Mouse (Mus musculus) forebrain, embryonic 14.5 days (tissue): ENCODE measurements at regions not wholly inside any gene's neighbourhood (a gene's known extent, or its start where the extent isn't known, plus 50 kb on each side); places are given as distances from the start of the nearest gene placed in this dataset.
"Not testable (repeated sequence)": the region's sequence is repeated elsewhere in the genome, so short reads cannot be mapped to it uniquely, and the experiment has no call there.

Source experiments
- ATAC-seq: fragments of 200-750 bp; cut with Nextera tagmentation; 2 replicates; pipeline ENCODE4 v1.8.0; 2017; ENCODE audit warnings: mild to moderate bottlenecking, moderate library complexity
- DNase-seq: peaks from one replicate; pipeline ENCODE4 v3.0.0-alpha.2; 2015; ENCODE audit warnings: low spot score
- H3K27ac ChIP-seq: fragments of 300-500 bp; sonication (generic); 2 replicates; pipeline ENCODE4 v1.5.1; 2014; ENCODE audit warnings: low read depth, mild to moderate bottlenecking, control low read depth, low read length, moderate library complexity
- H3K27me3 ChIP-seq: fragments of 300-500 bp; sonication (generic); replicated peaks from 2 replicates; pipeline ENCODE4 v1.6.1; 2014; ENCODE audit warnings: low read length, control low read depth, mixed read lengths; ENCODE audit not compliant: control insufficient read depth, insufficient read depth
- H3K36me3 ChIP-seq: fragments of 300-500 bp; sonication (generic); 2 replicates; pipeline ENCODE4 v1.6.1; 2014; ENCODE audit warnings: low read length, control low read depth; ENCODE audit not compliant: control insufficient read depth, insufficient read depth
- H3K4me1 ChIP-seq: fragments of 300-500 bp; sonication (generic); 2 replicates; pipeline ENCODE4 v1.6.1; 2014; ENCODE audit warnings: antibody characterized with exemption, low read length, control low read depth; ENCODE audit not compliant: control insufficient read depth, insufficient read depth
- H3K4me2 ChIP-seq: fragments of 300-500 bp; sonication (generic); 2 replicates; pipeline ENCODE4 v1.6.1; 2014; ENCODE audit warnings: mild to moderate bottlenecking, control low read depth, low read length
- H3K4me3 ChIP-seq: fragments of 300-500 bp; sonication (generic); 2 replicates; pipeline ENCODE4 v1.5.1; 2014; ENCODE audit warnings: low read depth, low read length, control low read depth
- H3K9ac ChIP-seq: fragments of 300-500 bp; sonication (generic); 2 replicates; pipeline ENCODE4 v1.6.1; 2014; ENCODE audit warnings: mild to moderate bottlenecking, low read length, control low read depth, moderate library complexity
- H3K9me3 ChIP-seq: fragments of 300-500 bp; sonication (generic); replicated peaks from 2 replicates; pipeline ENCODE4 v1.6.1; 2016; ENCODE audit warnings: low read length, control low read depth, mixed read lengths; ENCODE audit not compliant: control insufficient read depth
- WGBS: fragments of 180-500 bp; shearing (Covaris S2); extraction: QIAGEN DNeasy Blood & Tissue Kit; methylation state at CpG from one replicate; pipeline ENCODE4 v1.1.7; 2014; 5-methylcytosine and 5-hydroxymethylcytosine counted together

- H3K9me3 ChIP-seq: no peaks in the 10 kb centered on the region
- H3K4me2 ChIP-seq: no peak overlapping the region
- H3K4me1 ChIP-seq: no peaks in the 10 kb centered on the region
- H3K9ac ChIP-seq: no peak overlapping the region
- no peaks in the 10 kb centered on the region for H3K36me3 ChIP-seq
- H3K27ac ChIP-seq: no peak overlapping the region
- no peak for DNase-seq
- 91% methylated on average over 3 of the region's 3 CpGs for WGBS
- H3K4me3 ChIP-seq: no peak overlapping the region
- H3K27me3 ChIP-seq: no peaks in the 10 kb centered on the region
- ATAC-seq: no peak
Observed at GRCm38 (mm10) chr4:38334529-38335149, 1115.5 kb upstream of the 1700009N14Rik start.

- ATAC-seq: no peak
- H3K27ac ChIP-seq: no peak overlapping the region
- WGBS: 57% methylated on average over 1 of the region's 1 CpGs
Observed at GRCm38 (mm10) chr4:38335156-38335555, 1114.9 kb upstream of the 1700009N14Rik start.

GRCm38 (mm10) chr4:38371047-38371446 is 1079.0 kb upstream of the 1700009N14Rik start:
- no peak overlapping the region for H3K4me3 ChIP-seq
- ATAC-seq (no peak), DNase-seq (no peak)
- no peaks in the 10 kb centered on the region for H3K27me3 ChIP-seq
- WGBS: 17% methylated on average over 1 of the region's 1 CpGs
- H3K9me3 ChIP-seq: no peaks in the 10 kb centered on the region
- no peaks in the 10 kb centered on the region for H3K36me3 ChIP-seq
- H3K27ac ChIP-seq: no peak overlapping the region
- no peak overlapping the region for H3K9ac ChIP-seq
- no peak overlapping the region for H3K4me2 ChIP-seq
- H3K4me1 ChIP-seq: no peaks in the 10 kb centered on the region

More at GRCm38 (mm10) chr4:38335156-38335555, 1114.9 kb upstream of the 1700009N14Rik start:
- Histone ChIP-seq H3K4me2 (no peak overlapping the region), H3K9ac (no peak overlapping the region), H3K36me3 (no peaks in the 10 kb centered on the region), H3K27me3 (no peaks in the 10 kb centered on the region), H3K4me3 (no peak overlapping the region), H3K4me1 (no peaks in the 10 kb centered on the region), H3K9me3 (no peaks in the 10 kb centered on the region)
- DNase-seq: no peak

DNA sequence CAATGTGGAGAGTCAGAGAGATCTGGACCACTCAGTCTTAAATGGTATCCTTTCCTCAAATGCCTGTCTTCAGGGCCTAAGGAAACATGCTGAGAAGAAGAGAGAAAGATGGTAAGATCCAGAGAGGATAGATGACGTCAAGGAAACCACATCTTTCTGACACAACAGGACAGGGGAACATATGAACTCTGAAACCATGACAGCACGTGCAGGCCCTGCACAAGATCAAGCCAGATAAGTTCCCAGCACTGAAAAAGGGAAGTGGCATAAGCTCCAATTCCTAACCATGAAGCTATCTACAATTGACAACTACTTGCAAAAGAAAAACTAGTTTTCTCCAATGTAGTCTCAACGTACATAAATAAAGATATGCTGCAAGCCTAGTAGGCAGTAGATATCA is 1068.2 kb upstream of the 1700009N14Rik start:
- Histone ChIP-seq H3K9me3 (no peaks in the 10 kb centered on the region), H3K9ac (no peak overlapping the region), H3K4me3 (no peak overlapping the region), H3K36me3 (no peaks in the 10 kb centered on the region), H3K27ac (no peak overlapping the region), H3K4me2 (no peak overlapping the region), H3K27me3 (no peaks in the 10 kb centered on the region), H3K4me1 (no peaks in the 10 kb centered on the region)
- DNase-seq: no peak
- no peak for ATAC-seq
- WGBS: 84% methylated on average over 3 of the region's 3 CpGs

DNA sequence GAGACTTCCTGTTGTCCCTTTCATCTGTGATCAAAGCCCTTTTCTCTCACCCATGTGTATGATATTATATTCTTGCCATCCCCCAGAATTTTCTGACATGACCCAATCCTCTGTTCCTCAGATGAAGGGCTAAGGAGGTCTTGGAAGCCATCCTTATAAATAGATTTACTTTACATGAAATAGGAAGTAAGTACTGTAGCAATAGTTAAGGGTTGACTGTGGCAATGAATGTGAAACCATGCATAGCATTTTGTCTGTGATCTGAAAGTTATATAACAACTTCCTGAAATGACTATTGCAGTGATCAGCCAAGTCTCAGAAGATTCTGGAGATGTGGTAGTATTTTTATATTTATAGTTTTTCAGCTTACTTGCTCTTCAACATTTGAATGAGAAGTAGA is 1053.5 kb upstream of the 1700009N14Rik start:
- Histone ChIP-seq H3K9ac (no peak overlapping the region), H3K4me2 (no peak overlapping the region), H3K27ac (no peak overlapping the region), H3K4me1 (no peaks in the 10 kb centered on the region), H3K36me3 (no peaks in the 10 kb centered on the region), H3K9me3 (no peaks in the 10 kb centered on the region), H3K27me3 (no peaks in the 10 kb centered on the region), H3K4me3 (no peak overlapping the region)
- no peak for DNase-seq
- ATAC-seq: no peak

- not testable (repeated sequence) for H3K27me3 ChIP-seq, H3K36me3 ChIP-seq, H3K9ac ChIP-seq, ATAC-seq, H3K9me3 ChIP-seq, DNase-seq, H3K4me2 ChIP-seq, H3K4me1 ChIP-seq, H3K27ac ChIP-seq, H3K4me3 ChIP-seq
Observed at GRCm38 (mm10) chr4:38435326-38435725, 1014.8 kb upstream of the 1700009N14Rik start.

DNA sequence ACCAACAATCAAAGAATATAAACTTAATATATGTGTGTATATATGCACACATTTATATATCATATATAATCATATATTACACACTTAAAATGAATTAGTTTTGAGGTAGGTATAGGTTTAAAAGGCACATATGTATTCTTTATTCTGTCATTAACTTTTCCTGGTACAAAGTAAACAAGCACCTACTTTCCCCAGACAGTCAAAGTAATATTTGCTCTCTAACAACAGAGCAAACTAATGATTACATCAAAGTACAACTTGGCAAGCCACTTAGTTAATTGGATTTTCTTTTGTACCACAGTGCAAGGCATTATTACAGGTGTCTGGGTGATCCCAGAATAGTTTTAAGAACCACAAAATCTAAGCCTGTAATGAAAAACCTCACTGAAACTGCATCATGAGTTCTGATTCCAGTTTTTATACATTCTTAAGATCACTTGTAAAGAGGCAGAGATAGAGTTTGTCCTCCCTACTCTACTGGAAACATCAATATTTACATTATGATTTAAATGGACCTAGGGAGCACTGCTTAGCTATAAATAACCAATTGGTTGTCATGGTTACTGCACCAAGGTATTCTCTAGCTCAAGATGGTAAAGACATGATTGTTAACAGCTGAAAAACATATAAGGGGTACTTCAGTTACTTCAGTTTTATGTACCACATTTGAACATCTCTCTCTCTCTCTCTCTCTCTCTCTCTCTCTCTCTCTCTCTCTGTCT is 988.5 kb upstream of the 1700009N14Rik start:
- H3K4me1 ChIP-seq: no peaks in the 10 kb centered on the region
- DNase-seq (peak; percentile 6), ATAC-seq (no peak)

GRCm38 (mm10) chr4:38498271-38498670 is 951.8 kb upstream of the 1700009N14Rik start:
- Histone ChIP-seq H3K4me3 (no peak overlapping the region), H3K4me2 (no peak overlapping the region), H3K27ac (no peak overlapping the region), H3K9ac (no peak overlapping the region), H3K27me3 (no peaks in the 10 kb centered on the region), H3K4me1 (no peaks in the 10 kb centered on the region), H3K9me3 (no peaks in the 10 kb centered on the region), H3K36me3 (no peaks in the 10 kb centered on the region)
- 86% methylated on average over 2 of the region's 2 CpGs for WGBS
- ATAC-seq: no peak
- DNase-seq: no peak

More for the DNA sequence above, 988.5 kb upstream of the 1700009N14Rik start:
- H3K4me2 ChIP-seq: no peak overlapping the region
- no peak overlapping the region for H3K27ac ChIP-seq
- no peak overlapping the region for H3K9ac ChIP-seq
- no peaks in the 10 kb centered on the region for H3K9me3 ChIP-seq
- H3K27me3 ChIP-seq: no peaks in the 10 kb centered on the region
- H3K36me3 ChIP-seq: no peaks in the 10 kb centered on the region
- no peak overlapping the region for H3K4me3 ChIP-seq

GRCm38 (mm10) chr4:38505875-38506274 is 944.2 kb upstream of the 1700009N14Rik start:
- no peaks in the 10 kb centered on the region for H3K36me3 ChIP-seq
- no peak overlapping the region for H3K9ac ChIP-seq
- no peaks in the 10 kb centered on the region for H3K9me3 ChIP-seq
- peak; percentile 44 for DNase-seq
- no peaks in the 10 kb centered on the region for H3K27me3 ChIP-seq
- no peak overlapping the region for H3K4me3 ChIP-seq
- no peak overlapping the region for H3K27ac ChIP-seq
- peak; percentile 29; the same call in 1 of the 2 replicates for ATAC-seq
- WGBS: 80% methylated on average over 1 of the region's 1 CpGs
- H3K4me1 ChIP-seq: no peaks in the 10 kb centered on the region
- H3K4me2 ChIP-seq: no peak overlapping the region
